Mouse (Mus musculus): ENCODE results near the gene Adprhl1.

Adprhl1 gene

GRCm38 (mm10) chr8:13254019-13254418 is at the start of gene Adprhl1:
Gene Adprhl1 (minus strand): TSS chr8:13254162.
- peak; percentile 49 for DNase-seq (ENCODE audit: low read depth)

GRCm38 (mm10) chr8:13301036-13301435 is 47.1 kb upstream of the Adprhl1 start:
- DNase-seq (ENCODE audit: low read depth): no peak

GRCm38 (mm10) chr8:13299571-13299970 is 45.6 kb upstream of the Adprhl1 start:
- no peak for DNase-seq (ENCODE audit: low read depth)

GRCm38 (mm10) chr8:13293677-13294470 is 39.9 kb upstream of the Adprhl1 start:
- no peak for DNase-seq (ENCODE audit: low read depth)

- DNase-seq (ENCODE audit: low read depth): peak; percentile 76
Observed at GRCm38 (mm10) chr8:13292364-13292763, 38.4 kb upstream of the Adprhl1 start.

- DNase-seq (ENCODE audit: low read depth): no peak
Observed at GRCm38 (mm10) chr8:13288646-13289045, 34.7 kb upstream of the Adprhl1 start.

- DNase-seq (ENCODE audit: low read depth): peak; percentile 91
Observed at GRCm38 (mm10) chr8:13287692-13288623, 34.0 kb upstream of the Adprhl1 start, which contains the start of the genes Dcun1d2 and Tmco3. Gene Dcun1d2 (minus strand): TSS chr8:13288131. Gene Tmco3 (plus strand): TSS chr8:13288190.

GRCm38 (mm10) chr8:13287304-13287691 is 33.3 kb upstream of the Adprhl1 start:
- peak; percentile 83 for DNase-seq (ENCODE audit: low read depth)

- DNase-seq (ENCODE audit: low read depth): no peak
Observed at GRCm38 (mm10) chr8:13283200-13283599, 29.2 kb upstream of the Adprhl1 start.

- DNase-seq (ENCODE audit: low read depth): no peak
Observed at GRCm38 (mm10) chr8:13276941-13277447, 23.0 kb upstream of the Adprhl1 start.

- no peak for DNase-seq (ENCODE audit: low read depth)
Observed at GRCm38 (mm10) chr8:13272834-13273233, 18.9 kb upstream of the Adprhl1 start.

GRCm38 (mm10) chr8:13267566-13267965 is 13.6 kb upstream of the Adprhl1 start:
- no peak for DNase-seq (ENCODE audit: low read depth)

GRCm38 (mm10) chr8:13263376-13263775 is 9.4 kb upstream of the Adprhl1 start:
- DNase-seq (ENCODE audit: low read depth): no peak

GRCm38 (mm10) chr8:13253413-13253812 is 549 bp downstream of the Adprhl1 start:
- DNase-seq (ENCODE audit: low read depth): no peak

GRCm38 (mm10) chr8:13252837-13253236 is 1.1 kb downstream of the Adprhl1 start:
- DNase-seq (ENCODE audit: low read depth): no peak

GRCm38 (mm10) chr8:13244343-13244880 is 9.6 kb downstream of the Adprhl1 start:
- no peak for DNase-seq (ENCODE audit: low read depth)

- DNase-seq (ENCODE audit: low read depth): no peak
Observed at GRCm38 (mm10) chr8:13242985-13243870, 10.7 kb downstream of the Adprhl1 start.

GRCm38 (mm10) chr8:13240691-13241090 is 13.3 kb downstream of the Adprhl1 start:
- no peak for DNase-seq (ENCODE audit: low read depth)

GRCm38 (mm10) chr8:13240055-13240454 is 13.9 kb downstream of the Adprhl1 start:
- no peak for DNase-seq (ENCODE audit: low read depth)

- no peak for DNase-seq (ENCODE audit: low read depth)
Observed at GRCm38 (mm10) chr8:13234803-13235202, 19.2 kb downstream of the Adprhl1 start.

GRCm38 (mm10) chr8:13230471-13230870 is 23.5 kb downstream of the Adprhl1 start:
- DNase-seq (ENCODE audit: low read depth): no peak

Data from c-Kit-positive CD71-negative TER-119-negative erythroid progenitor cells, embryonic 14.5 days (primary cell).